Mouse (Mus musculus): ENCODE measurements at regions not wholly inside any gene's neighbourhood (a gene's known extent, or its start where the extent isn't known, plus 50 kb on each side); places are given as distances from the start of the nearest gene placed in this dataset.

DNA sequence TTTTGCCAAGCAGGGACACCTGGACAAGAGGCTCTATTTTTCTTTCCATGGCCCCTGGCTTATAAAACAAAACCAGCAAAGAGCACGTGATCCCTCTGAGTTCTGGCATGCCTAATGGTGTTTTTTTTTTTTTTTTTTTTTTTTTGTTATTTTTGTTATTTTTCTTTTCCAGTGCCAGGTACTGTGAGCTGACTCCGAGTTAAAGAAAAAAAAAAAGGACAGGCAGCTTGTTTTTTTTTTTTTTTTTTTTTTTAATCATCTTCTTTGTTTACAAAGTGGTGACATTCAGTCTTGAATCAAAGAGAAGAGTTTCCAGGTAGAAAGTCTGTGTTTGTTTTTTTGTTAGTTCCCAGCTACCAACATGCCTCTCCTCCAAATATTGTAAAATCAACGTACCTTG lies 263.8 kb downstream of the Bcl11a start:
- DNase-seq = no peak

- DNase-seq = no peak
Measured at GRCm38 (mm10) chr11:24342176-24342575, 264.3 kb downstream of the Bcl11a start.

DNA sequence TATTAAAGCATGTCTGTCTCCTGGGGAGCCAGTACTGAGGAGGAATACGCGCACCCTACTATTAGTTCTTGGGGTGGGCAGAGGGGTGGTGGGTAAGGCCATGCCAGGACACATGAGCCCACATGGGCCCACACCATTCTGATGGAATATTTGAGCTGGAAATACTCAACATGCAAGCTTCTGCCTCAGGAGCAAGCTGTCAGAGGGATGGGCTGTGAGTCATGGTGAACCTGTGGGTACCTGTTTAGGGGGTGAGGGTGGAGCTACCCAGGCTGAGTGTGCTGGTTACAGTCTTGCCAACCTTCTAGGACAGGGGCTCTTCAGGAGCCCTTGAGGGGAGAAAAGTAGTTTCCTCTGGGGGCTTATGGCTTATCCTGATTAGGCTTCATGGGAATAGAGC lies 264.9 kb downstream of the Bcl11a start:
- no peak for DNase-seq

DNA sequence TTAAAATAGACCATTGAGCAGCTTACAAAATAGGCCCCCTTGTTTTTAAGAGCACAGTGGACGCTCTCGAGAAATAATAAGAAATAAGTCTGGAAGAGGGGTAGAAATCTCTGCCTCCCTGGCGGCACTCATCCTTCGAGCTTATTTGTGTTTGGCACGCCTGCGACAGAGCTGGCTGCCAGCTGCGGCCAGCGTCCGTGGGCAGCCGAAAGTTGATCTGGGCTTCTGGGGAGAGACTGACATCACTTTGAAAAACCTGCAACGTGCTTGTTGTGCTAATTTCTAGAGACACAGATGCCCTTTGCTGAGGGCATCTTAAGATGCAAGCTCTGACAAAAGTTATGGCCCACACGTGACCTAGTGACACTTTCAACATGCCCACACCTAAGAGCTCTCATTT lies 269.4 kb downstream of the Bcl11a start:
- DNase-seq = no peak

GRCm38 (mm10) chr11:24348741-24349140 lies 270.9 kb downstream of the Bcl11a start:
- DNase-seq = no peak

GRCm38 (mm10) chr11:24349967-24350643 lies 272.2 kb downstream of the Bcl11a start:
- no peak for DNase-seq

DNA sequence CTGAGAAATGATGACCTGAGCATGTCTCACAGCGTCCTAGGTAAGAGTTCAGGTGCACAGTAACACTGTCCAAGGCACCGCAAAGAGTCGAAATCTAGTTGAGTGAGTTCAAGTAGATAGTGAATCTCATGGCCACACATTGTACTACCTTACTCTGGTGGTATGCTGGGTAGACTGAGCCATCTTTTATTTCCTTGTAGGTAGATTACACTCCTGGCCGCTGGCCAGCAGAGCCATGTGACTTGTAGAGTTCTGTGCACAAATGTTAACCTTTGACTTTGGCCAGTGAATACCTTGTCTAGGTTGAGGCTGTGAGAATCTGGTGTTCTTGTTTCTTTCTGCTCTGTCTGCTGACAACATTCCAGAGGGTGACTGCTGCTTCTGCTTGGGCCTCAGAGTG lies 273.0 kb downstream of the Bcl11a start:
- peak; percentile 15 to 47 for DNase-seq

GRCm38 (mm10) chr11:24352071-24352470 lies 274.2 kb downstream of the Bcl11a start:
- DNase-seq = no peak

- no peak for DNase-seq
Measured at GRCm38 (mm10) chr11:24353056-24353455, 275.2 kb downstream of the Bcl11a start.

- no peak for DNase-seq
Measured at GRCm38 (mm10) chr11:24357388-24357787, 279.5 kb downstream of the Bcl11a start.

DNA sequence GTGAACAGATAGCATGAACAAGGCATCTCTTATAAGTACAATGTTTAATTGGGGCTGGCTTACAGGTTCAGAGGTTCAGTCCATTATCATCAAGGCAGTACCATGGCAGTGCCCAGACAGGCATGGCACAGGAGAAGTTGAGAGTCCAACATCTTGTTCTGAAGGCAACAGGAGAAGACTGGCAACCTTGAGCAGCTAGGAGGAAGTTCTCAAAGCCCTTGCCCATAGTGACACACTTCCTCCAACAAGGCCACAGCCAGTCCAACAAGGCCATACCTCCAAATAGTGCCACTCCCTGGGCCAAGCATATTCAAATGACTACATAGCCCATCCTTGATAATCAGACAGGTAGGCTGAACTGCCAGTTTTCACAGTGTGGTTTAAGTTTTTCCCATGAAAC lies 281.2 kb downstream of the Bcl11a start:
- no peak for DNase-seq

DNA sequence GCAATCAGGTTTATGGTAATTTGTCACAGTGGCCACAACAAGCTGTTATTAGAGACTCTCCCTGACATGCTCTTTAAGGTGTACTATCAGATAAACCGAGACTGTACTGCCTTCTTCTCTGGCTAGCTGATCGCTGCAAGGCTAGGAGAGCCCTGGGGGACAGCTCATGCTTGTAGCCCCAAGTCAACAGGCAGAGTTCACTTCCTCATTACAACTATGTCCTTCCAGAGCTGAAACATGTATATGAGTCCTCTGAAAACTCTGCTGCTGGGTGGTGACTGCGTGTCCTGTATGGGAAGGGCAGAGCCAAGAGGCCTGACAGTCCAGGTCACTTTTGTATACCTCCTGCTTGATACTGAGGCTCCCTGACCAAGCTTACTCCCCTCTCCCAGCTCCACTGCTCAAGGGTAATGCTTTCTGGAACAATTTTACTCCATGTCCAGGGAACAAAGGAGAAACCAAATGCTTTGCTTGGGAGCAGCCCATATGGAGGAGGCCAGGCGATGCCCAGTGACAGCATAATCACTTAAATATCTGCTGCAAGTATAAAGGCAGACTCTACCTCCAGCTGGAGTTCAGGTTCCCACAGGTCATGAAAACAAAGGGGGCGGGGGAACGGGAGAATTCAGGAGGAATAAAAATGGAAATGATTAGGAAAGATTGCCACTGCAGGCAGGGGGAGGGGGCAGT lies 284.3 kb downstream of the Bcl11a start:
- no peak for DNase-seq

DNA sequence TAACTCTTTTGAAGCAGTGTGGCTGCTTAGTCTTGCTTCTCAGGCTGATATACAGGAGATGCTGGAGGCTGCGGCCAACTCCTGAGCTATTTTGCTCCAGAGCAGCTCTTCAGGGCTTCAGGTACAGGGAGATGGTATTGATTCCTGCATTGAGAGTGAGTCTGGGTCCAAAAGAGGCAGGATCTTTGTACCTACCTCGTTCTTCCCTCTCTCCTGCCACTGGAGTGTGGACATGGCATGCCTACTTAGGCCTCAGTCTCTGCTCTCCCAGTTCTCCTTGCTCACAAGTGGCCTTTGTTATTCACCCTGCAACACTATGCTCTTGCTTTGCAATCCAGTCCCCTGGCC lies 284.8 kb downstream of the Bcl11a start:
- no peak for DNase-seq

DNA sequence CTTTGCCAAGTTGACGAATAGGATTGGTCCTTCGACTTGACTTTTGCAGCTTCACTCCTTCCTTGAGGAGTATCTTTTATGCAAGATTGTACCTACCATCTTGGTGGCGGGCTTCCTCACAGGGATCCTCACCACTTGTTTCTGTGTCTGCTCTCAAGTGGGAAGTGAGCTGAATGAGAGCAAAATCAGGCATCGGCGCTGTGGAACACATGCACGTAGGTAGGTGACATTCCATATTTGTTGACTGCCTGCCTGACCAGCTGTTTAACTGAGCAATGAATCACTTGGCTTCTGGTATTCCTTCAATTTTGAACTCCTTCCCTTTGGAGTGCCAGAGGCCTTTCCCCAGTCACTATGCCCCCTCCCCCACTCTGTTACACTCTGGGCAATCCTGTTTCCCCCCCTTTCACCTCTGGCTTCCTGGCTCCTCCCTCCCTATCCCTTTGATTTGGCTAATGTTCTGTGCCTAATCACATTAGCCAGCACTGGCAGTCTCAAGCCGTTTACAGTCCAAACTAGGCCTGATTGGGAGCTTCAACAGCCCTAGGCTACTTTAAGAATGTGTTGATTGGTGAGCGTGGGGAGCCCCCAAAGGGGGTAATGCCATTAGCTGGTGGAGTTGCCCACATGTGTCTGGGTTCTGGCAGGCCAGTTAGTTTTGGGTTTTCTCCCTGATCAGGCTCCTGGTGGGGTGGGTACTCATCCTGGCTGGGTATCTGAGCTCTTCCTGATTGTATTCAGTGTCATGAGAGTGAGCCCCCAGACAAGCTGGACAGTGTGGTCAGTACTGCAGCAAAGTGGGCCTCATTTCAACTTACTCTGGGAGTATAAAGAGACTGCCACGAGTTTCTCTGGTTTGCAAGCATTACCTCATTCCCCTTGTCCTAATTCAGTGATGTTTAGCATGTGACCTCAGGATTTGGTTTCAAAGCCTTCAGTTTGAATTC lies 285.8 kb downstream of the Bcl11a start:
- DNase-seq = peak in 1 of 2 experiments; percentile 3

- DNase-seq = no peak
Measured at GRCm38 (mm10) chr11:24370198-24370860, 292.5 kb downstream of the Bcl11a start.

DNA sequence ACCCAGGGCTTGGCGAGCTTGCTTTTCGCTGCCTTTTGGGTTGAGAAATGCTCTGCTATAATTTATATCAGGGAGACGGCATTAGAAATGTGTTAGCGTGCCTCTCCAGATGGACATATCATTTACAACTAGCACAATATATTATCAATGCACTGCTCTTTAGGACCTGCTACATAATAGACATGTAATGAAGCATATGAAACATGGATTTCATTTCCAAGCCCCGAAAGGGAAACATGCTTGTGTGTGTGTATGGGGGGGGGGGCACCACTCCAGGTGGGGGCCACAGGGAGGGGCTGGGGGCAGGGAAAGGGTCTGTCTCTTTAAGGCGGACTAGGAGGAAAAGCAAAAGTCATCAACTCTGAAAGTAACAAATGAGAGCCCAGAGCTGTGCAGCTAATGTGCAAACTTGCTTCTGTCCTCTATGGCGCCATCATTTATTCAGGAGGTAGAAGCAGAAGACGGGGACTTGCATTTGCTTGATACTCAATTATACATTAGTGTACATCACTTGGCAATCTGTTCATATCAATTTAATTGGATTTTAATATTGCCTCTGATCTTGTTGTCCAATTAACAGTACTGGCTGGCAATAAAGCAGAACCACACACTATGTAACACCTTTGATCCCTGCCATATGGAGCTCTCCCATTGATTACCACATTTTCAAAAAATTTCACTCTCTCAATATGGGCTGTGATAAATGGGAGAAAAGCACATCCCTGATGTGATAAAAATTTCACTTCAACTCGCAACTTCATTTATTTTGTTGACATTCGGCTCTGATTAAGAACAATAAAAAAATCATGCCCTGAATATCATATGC lies 293.2 kb downstream of the Bcl11a start:
- no peak for DNase-seq

DNA sequence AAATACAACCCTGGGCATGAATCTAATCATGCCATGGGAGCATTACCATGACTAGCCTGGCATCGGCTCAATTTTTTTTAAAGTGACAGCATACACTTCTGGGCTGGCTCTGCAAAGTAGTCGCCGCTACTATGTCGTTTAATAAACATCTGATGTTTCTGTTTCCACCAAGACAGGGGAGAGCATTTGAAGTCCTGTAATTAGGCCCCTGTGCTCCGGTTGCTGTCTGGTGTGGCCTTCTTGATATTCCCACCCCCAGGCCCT lies 293.8 kb downstream of the Bcl11a start:
- DNase-seq = no peak

- DNase-seq = peak in 1 of 2 experiments; percentile 12
Measured at GRCm38 (mm10) chr11:24371963-24372362, 294.1 kb downstream of the Bcl11a start.

DNA sequence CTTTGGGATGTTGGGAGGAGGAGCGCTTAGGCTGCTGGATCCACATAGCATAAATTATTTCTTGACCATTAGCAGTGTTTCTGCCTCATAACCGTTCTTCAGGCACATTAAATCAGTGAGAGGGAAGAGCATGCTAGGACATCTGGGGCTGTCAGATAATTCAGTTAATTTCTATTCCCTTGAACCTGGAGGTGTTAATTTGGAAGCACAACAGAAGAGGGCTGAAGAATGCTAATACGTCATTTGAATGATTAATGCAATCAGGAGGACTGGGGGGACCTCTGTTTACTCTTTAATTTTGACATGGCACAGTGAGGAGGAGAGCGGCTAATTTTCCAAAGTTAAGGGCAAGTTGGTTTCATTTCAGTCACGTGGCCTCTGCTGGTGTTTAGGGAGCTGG lies 294.8 kb downstream of the Bcl11a start:
- no peak for DNase-seq

- no peak for DNase-seq
Measured at GRCm38 (mm10) chr11:24373301-24373700, 295.4 kb downstream of the Bcl11a start.

GRCm38 (mm10) chr11:24377530-24377929 lies 299.7 kb downstream of the Bcl11a start:
- no peak for DNase-seq

- no peak for DNase-seq
Measured at GRCm38 (mm10) chr11:24390578-24390977, 312.7 kb downstream of the Bcl11a start.
